Mouse (Mus musculus) liver, embryonic 14.5 days (tissue): ENCODE measurements around the gene Hspd1.

Source experiments
- CTCF ChIP-seq: IDR thresholded peaks from 2 replicates; pipeline ENCODE4 v1.5.1; 2016; ENCODE audit warnings: antibody characterized with exemption, low read depth, control low read depth
- EP300 ChIP-seq: IDR thresholded peaks from 2 replicates; pipeline ENCODE4 v1.6.1; 2016; ENCODE audit warnings: antibody characterized with exemption, low read depth

DNA sequence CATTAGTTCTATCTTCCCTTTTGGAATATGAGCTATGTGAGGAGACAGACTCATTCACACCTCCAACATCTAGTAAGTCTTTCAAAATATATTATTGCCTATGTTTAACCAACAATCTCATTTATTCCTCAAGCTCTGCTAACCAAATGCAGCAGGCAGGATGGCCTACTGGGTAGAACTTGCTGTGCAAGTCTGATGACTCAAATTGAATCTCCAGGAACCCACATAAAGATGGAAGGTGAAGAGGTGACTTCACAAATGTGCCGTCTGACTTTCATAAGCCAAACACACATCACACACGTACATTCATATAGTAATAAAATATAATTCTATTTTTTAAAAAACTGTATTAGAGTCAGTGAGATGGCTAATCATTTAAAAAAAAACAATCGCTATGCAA lies 36.4 kb downstream of the Hspd1 start:
- TF ChIP-seq CTCF (no peak), EP300 (no peak)
